Mouse (Mus musculus) G1E (cell line): ENCODE data around the gene Nsg2. TPM values are rescaled to one million over a fixed set of nuclear protein-coding genes. Genes with fewer than 3 reads are reported as not detected.

Experiments
- ATAC-seq: 2 replicates; pipeline ENCODE4 v1.8.0; 2016; ENCODE audit warnings: mild to moderate bottlenecking; ENCODE audit not compliant: insufficient number of reproducible peaks, poor library complexity, low FRiP score, severe bottlenecking; ENCODE audit errors: extremely low read depth
- DNase-seq: peaks from one replicate; pipeline ENCODE4 v3.0.0; 2012; ENCODE audit warnings: low spot score
- H3K27me3 ChIP-seq: 2 replicates; pipeline ENCODE4 v1.6.1; 2012; ENCODE audit warnings: mild to moderate bottlenecking, low read length, inconsistent platforms; ENCODE audit not compliant: insufficient read depth
- H3K36me3 ChIP-seq: replicated peaks from 2 replicates; pipeline ENCODE3; 2012; ENCODE audit warnings: mild to moderate bottlenecking, inconsistent platforms
- H3K4me1 ChIP-seq: 2 replicates; pipeline ENCODE4 v1.6.1; 2012; ENCODE audit warnings: low read depth, low read length, inconsistent platforms, mixed read lengths; ENCODE audit not compliant: insufficient read depth
- H3K4me3 ChIP-seq: 2 replicates; pipeline ENCODE4 v1.5.1; 2012; ENCODE audit warnings: low read depth, mild to moderate bottlenecking, inconsistent platforms, low read length, moderate library complexity, mixed read lengths
- H3K9me3 ChIP-seq: replicated peaks from 2 replicates; pipeline ENCODE4 v1.6.1; 2012; ENCODE audit warnings: inconsistent platforms
- CTCF ChIP-seq: IDR thresholded peaks from 2 replicates; pipeline ENCODE4 v1.5.1; 2012; ENCODE audit warnings: low read depth, low read length, inconsistent platforms, mixed read lengths
- GATA1 ChIP-seq: IDR thresholded peaks from 2 replicates; pipeline ENCODE4 v1.6.1; 2012; ENCODE audit warnings: borderline replicate concordance, low read length, inconsistent platforms, mixed read lengths
- GATA2 ChIP-seq: IDR thresholded peaks from 2 replicates; pipeline ENCODE4 v1.6.1; 2012; ENCODE audit warnings: low read depth, low read length, inconsistent platforms, borderline replicate concordance
- POLR2AphosphoS5 ChIP-seq: IDR thresholded peaks from 2 replicates; pipeline ENCODE4 v1.6.1; 2012; ENCODE audit warnings: low read depth, low read length, inconsistent platforms; ENCODE audit not compliant: insufficient replicate concordance
- TAL1 ChIP-seq: conservative IDR thresholded peaks from 2 replicates; pipeline ENCODE4 v1.6.1; 2012; ENCODE audit warnings: low read depth, low read length, inconsistent platforms, mixed read lengths
- polyA plus RNA-seq: library from polyadenylated mRNA; stranded (reverse); fragments of >175 nt; gene quantifications from 2 replicates; pipeline ENCODE4 v1.2.3, GENCODE M21; 2012
- total RNA-seq, 2 experiments: library from RNA; stranded (forward) in 1 of 2; stranded (reverse) in 1 of 2; fragments of 200-1000 nt in 1 of 2; fragments of >200 nt in 1 of 2; fragmentation: Nextera tagmentation in 1 of 2; gene quantifications; 2 replicates each; pipeline ENCODE4 v1.2.3; 2014 to 2017

Nsg2 gene
- total and polyA plus RNA-seq, 3 experiments, result 0.49 TPM; not detected in 2

GRCm38 (mm10) chr11:32020031-32020965 lies 20.0 kb downstream of the Nsg2 start:
- TF ChIP-seq POLR2AphosphoS5 (no peak), CTCF (no peak), GATA2 (no peak), TAL1 (no peak), GATA1 (no peak)
- H3K36me3 ChIP-seq, result no peaks in the 10 kb centered on the region
- DNase-seq (no peak), ATAC-seq (no peak)
- no peaks in the 10 kb centered on the region for H3K4me1 ChIP-seq
- H3K9me3 ChIP-seq, result no peaks in the 10 kb centered on the region
- no peak overlapping the region for H3K4me3 ChIP-seq
- H3K27me3 ChIP-seq, result peaks cover 10% of the 10 kb centered on the region; the same call in 1 of the 2 replicates

- H3K4me1 ChIP-seq, result no peaks in the 10 kb centered on the region; the same call in 1 of the 2 replicates
- H3K36me3 ChIP-seq, result no peaks in the 10 kb centered on the region
- no peak for TF ChIP-seq CTCF
- no peak for TF ChIP-seq POLR2AphosphoS5
- TF ChIP-seq GATA2, result no peak
- TF ChIP-seq GATA1, result no peak
- TF ChIP-seq TAL1, result no peak
- H3K4me3 ChIP-seq, result no peak overlapping the region
- H3K9me3 ChIP-seq, result no peaks in the 10 kb centered on the region
- DNase-seq, result no peak
- H3K27me3 ChIP-seq, result peaks cover 3% of the 10 kb centered on the region; the same call in 1 of the 2 replicates
- ATAC-seq, result no peak
These were observed 26.4 kb downstream of the Nsg2 start for GRCm38 (mm10) chr11:32026634-32027033.

DNA sequence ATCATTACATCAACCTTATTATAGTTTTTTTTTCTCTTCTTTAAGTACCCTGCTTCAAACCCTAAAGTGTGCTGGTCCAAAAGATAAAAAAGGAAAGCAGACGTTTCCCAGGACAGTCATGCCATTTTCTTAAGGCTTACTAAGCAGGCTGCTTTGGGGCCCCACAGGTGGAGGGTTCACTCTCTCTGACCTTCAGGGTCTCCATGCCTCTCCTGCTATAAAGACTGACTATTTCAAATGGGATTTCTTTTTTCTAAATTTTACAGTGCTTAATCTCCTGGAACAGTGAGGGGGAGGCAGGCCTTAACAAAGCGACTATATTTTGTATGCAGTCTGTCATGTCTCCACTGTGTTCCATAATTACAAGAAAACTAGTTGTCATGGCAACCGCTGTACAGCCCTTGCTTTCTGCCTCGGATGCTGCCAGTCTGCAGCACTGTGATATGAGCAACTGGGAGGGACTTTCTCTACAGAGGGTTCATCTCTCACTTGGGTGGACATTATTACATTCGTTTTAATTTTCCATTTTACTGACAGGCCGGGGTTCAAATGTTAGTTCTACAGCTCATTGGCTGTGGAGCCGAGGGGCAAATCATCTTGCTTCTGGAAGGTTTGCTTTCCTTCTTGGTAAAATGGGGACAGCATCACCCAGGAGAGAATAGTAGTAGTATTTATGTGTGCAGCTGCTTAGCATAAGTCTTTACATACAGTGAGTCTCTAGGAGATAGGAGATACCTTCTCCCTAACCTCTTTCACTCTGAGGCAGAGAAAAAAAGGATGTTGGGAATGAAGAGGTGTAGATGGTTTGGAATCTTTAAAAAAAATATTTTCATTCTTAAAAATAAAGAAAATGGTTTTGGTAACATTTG lies 27.4 kb downstream of the Nsg2 start:
- no peak for ATAC-seq
- H3K4me1 ChIP-seq, result no peaks in the 10 kb centered on the region; the same call in 1 of the 2 replicates

GRCm38 (mm10) chr11:32028605-32029004 lies 28.3 kb downstream of the Nsg2 start:
- Histone ChIP-seq H3K27me3 (peaks cover 3% of the 10 kb centered on the region; the same call in 1 of the 2 replicates), H3K4me1 (no peaks in the 10 kb centered on the region; the same call in 1 of the 2 replicates), H3K4me3 (no peak overlapping the region), H3K9me3 (no peaks in the 10 kb centered on the region), H3K36me3 (no peaks in the 10 kb centered on the region)
- no peak for ATAC-seq
- TF ChIP-seq CTCF, result no peak
- TF ChIP-seq POLR2AphosphoS5, result no peak
- DNase-seq, result no peak

More for the DNA sequence above, 27.4 kb downstream of the Nsg2 start:
- TF ChIP-seq POLR2AphosphoS5 (no peak), TAL1 (no peak), GATA2 (no peak), CTCF (no peak), GATA1 (no peak)
- Histone ChIP-seq H3K9me3 (no peaks in the 10 kb centered on the region), H3K27me3 (peaks cover 3% of the 10 kb centered on the region; the same call in 1 of the 2 replicates), H3K4me3 (no peak overlapping the region), H3K36me3 (no peaks in the 10 kb centered on the region)
- DNase-seq, result no peak

GRCm38 (mm10) chr11:32029356-32029755 lies 29.1 kb downstream of the Nsg2 start:
- ATAC-seq, result no peak
- Histone ChIP-seq H3K36me3 (no peaks in the 10 kb centered on the region), H3K27me3 (peaks cover 3% of the 10 kb centered on the region; the same call in 1 of the 2 replicates), H3K9me3 (no peaks in the 10 kb centered on the region), H3K4me3 (no peak overlapping the region), H3K4me1 (no peaks in the 10 kb centered on the region; the same call in 1 of the 2 replicates)
- no peak for DNase-seq
- TF ChIP-seq GATA1, result no peak

GRCm38 (mm10) chr11:32031396-32031795 lies 31.1 kb downstream of the Nsg2 start:
- ATAC-seq (no peak), DNase-seq (no peak)
- no peak for TF ChIP-seq GATA1
- TF ChIP-seq TAL1, result no peak
- no peak for TF ChIP-seq CTCF
- no peak for TF ChIP-seq POLR2AphosphoS5
- no peak for TF ChIP-seq GATA2
- H3K9me3 ChIP-seq, result no peaks in the 10 kb centered on the region
- H3K27me3 ChIP-seq, result peaks cover 9% of the 10 kb centered on the region; the same call in 1 of the 2 replicates
- H3K36me3 ChIP-seq, result no peaks in the 10 kb centered on the region
- H3K4me1 ChIP-seq, result no peaks in the 10 kb centered on the region
- no peak overlapping the region for H3K4me3 ChIP-seq
